Mouse (Mus musculus): ENCODE measurements at regions not wholly inside any gene's neighbourhood (a gene's known extent, or its start where the extent isn't known, plus 50 kb on each side); places are given as distances from the start of the nearest gene placed in this dataset.

DNA sequence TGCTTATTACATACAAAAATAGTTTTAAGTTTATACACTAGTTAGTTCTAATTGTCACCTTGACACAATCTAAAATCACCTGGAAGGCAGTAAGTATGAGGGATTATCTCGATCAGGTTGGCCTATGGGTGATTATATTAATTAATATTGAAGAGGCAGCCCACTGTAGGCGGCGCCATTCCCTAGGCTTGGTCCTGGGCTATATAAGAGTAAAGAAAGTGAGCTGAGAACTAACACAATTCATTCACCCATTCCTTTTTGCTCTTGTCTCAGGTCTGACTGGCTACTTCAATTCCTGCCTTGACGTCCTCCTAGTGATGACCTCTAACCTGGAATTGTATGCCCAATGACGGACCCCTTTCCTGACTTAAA lies 163.6 kb upstream of the Tgfbr2 start:
- Histone ChIP-seq H3K4me3 (ENCODE audit: insufficient read depth, low read length) (no peak overlapping the region), H3K4me1 (ENCODE audit: control insufficient read depth, insufficient read depth, low read length) (no peaks in the 10 kb centered on the region), H3K27ac (ENCODE audit: insufficient read depth, low read depth, low read length) (no peak overlapping the region)
- TF ChIP-seq POLR2A (IDR thresholded peaks at IDR 0.05; ENCODE audit: borderline replicate concordance, low read depth, low read length): no peak
- no peak for TF ChIP-seq CTCF (IDR thresholded peaks at IDR 0.05; ENCODE audit: low read depth, low read length)

- H3K4me3 ChIP-seq (ENCODE audit: insufficient read depth, low read length): no peak overlapping the region
- H3K4me1 ChIP-seq (ENCODE audit: control insufficient read depth, insufficient read depth, low read length): no peaks in the 10 kb centered on the region
- H3K27ac ChIP-seq (ENCODE audit: insufficient read depth, low read depth, low read length): no peak overlapping the region
- TF ChIP-seq CTCF (IDR thresholded peaks at IDR 0.05; ENCODE audit: low read depth, low read length): no peak
- TF ChIP-seq POLR2A (IDR thresholded peaks at IDR 0.05; ENCODE audit: borderline replicate concordance, low read depth, low read length): no peak
Observed at GRCm38 (mm10) chr9:116338093-116338728, 163.1 kb upstream of the Tgfbr2 start.

DNA sequence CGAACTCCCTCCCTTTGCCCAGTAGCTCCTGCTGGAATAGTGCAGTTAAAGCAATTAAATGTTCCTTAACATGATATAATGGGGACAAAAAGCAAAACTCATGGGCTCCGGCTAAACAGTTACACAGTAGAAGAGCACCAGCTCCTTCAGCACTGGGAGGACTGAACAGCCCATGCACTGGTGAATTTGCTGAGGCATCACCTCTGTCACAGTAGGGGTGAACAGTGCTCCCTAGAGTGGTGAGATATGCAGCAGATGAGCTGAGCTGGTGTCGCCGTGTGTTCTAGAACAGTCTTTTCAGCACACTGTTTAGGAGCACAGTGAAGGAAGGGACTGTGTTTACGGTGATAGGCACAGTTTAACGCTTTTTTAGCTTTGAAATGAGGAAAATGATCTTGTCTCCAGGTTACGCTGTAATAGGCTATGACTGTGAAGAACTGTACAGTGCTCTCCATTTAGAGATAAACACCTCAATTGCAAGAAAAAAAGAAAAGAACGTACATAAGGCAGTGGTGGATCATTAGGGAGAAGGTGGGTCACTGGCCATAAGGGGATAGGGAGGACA lies 162.4 kb upstream of the Tgfbr2 start:
- H3K4me1 ChIP-seq (ENCODE audit: control insufficient read depth, insufficient read depth, low read length): no peaks in the 10 kb centered on the region
- no peak for TF ChIP-seq CTCF (IDR thresholded peaks at IDR 0.05; ENCODE audit: low read depth, low read length)
- TF ChIP-seq POLR2A (IDR thresholded peaks at IDR 0.05; ENCODE audit: borderline replicate concordance, low read depth, low read length): no peak
- no peak overlapping the region for H3K27ac ChIP-seq (ENCODE audit: insufficient read depth, low read depth, low read length)
- H3K4me3 ChIP-seq (ENCODE audit: insufficient read depth, low read length): no peak overlapping the region

- Histone ChIP-seq H3K4me1 (ENCODE audit: control insufficient read depth, insufficient read depth, low read length) (no peaks in the 10 kb centered on the region), H3K27ac (ENCODE audit: insufficient read depth, low read depth, low read length) (no peak overlapping the region), H3K4me3 (ENCODE audit: insufficient read depth, low read length) (no peak overlapping the region)
- TF ChIP-seq CTCF (IDR thresholded peaks at IDR 0.05; ENCODE audit: low read depth, low read length) (no peak), POLR2A (IDR thresholded peaks at IDR 0.05; ENCODE audit: borderline replicate concordance, low read depth, low read length) (no peak)
Observed at GRCm38 (mm10) chr9:116335561-116336478, 160.7 kb upstream of the Tgfbr2 start.

- Histone ChIP-seq H3K4me1 (ENCODE audit: control insufficient read depth, insufficient read depth, low read length) (no peaks in the 10 kb centered on the region), H3K4me3 (ENCODE audit: insufficient read depth, low read length) (no peak overlapping the region), H3K27ac (ENCODE audit: insufficient read depth, low read depth, low read length) (no peak overlapping the region)
- TF ChIP-seq CTCF (IDR thresholded peaks at IDR 0.05; ENCODE audit: low read depth, low read length) (no peak), POLR2A (IDR thresholded peaks at IDR 0.05; ENCODE audit: borderline replicate concordance, low read depth, low read length) (no peak)
Observed at GRCm38 (mm10) chr9:116333956-116334463, 158.8 kb upstream of the Tgfbr2 start.

- no peak overlapping the region for H3K4me3 ChIP-seq (ENCODE audit: insufficient read depth, low read length)
- H3K4me1 ChIP-seq (ENCODE audit: control insufficient read depth, insufficient read depth, low read length): no peaks in the 10 kb centered on the region
- TF ChIP-seq CTCF (IDR thresholded peaks at IDR 0.05; ENCODE audit: low read depth, low read length) (no peak), POLR2A (IDR thresholded peaks at IDR 0.05; ENCODE audit: borderline replicate concordance, low read depth, low read length) (no peak)
- H3K27ac ChIP-seq (ENCODE audit: insufficient read depth, low read depth, low read length): no peak overlapping the region
Observed at GRCm38 (mm10) chr9:116332485-116333118, 157.4 kb upstream of the Tgfbr2 start.

DNA sequence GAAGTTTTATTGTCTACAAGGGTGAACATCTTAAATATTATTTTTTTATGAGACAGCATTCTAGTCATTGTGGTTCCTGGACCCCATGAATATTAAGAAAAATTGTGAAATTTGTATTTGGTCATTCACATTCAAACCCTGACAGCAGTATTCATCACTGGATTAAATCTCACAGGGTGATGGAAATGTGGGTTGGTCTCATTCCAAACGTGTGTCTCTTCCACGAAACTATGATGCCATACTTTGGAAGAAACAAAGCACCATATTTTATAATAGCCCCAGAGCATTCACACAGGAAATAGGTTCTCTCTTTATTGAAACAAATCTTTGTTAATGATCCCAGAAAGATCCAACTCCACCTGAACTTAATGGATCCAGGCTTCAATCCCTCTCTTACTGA lies 156.2 kb upstream of the Tgfbr2 start:
- H3K4me3 ChIP-seq (ENCODE audit: insufficient read depth, low read length): no peak overlapping the region
- no peaks in the 10 kb centered on the region for H3K4me1 ChIP-seq (ENCODE audit: control insufficient read depth, insufficient read depth, low read length)
- TF ChIP-seq CTCF (IDR thresholded peaks at IDR 0.05; ENCODE audit: low read depth, low read length) (no peak), POLR2A (IDR thresholded peaks at IDR 0.05; ENCODE audit: borderline replicate concordance, low read depth, low read length) (no peak)
- no peak overlapping the region for H3K27ac ChIP-seq (ENCODE audit: insufficient read depth, low read depth, low read length)

- Histone ChIP-seq H3K4me1 (ENCODE audit: control insufficient read depth, insufficient read depth, low read length) (no peaks in the 10 kb centered on the region), H3K4me3 (ENCODE audit: insufficient read depth, low read length) (no peak overlapping the region), H3K27ac (ENCODE audit: insufficient read depth, low read depth, low read length) (no peak overlapping the region)
- TF ChIP-seq POLR2A (IDR thresholded peaks at IDR 0.05; ENCODE audit: borderline replicate concordance, low read depth, low read length) (no peak), CTCF (IDR thresholded peaks at IDR 0.05; ENCODE audit: low read depth, low read length) (no peak)
Observed at GRCm38 (mm10) chr9:116330796-116331195, 155.6 kb upstream of the Tgfbr2 start.

GRCm38 (mm10) chr9:116329147-116329546 lies 154.0 kb upstream of the Tgfbr2 start:
- no peak for TF ChIP-seq POLR2A (IDR thresholded peaks at IDR 0.05; ENCODE audit: borderline replicate concordance, low read depth, low read length)
- TF ChIP-seq CTCF (IDR thresholded peaks at IDR 0.05; ENCODE audit: low read depth, low read length): no peak
- Histone ChIP-seq H3K27ac (ENCODE audit: insufficient read depth, low read depth, low read length) (no peak overlapping the region), H3K4me1 (ENCODE audit: control insufficient read depth, insufficient read depth, low read length) (no peaks in the 10 kb centered on the region), H3K4me3 (ENCODE audit: insufficient read depth, low read length) (no peak overlapping the region)
